Mouse (Mus musculus) stomach, postnatal 0 days (tissue): ENCODE measurements around the gene Stac. TPM values are rescaled to one million over a fixed set of nuclear protein-coding genes. Genes with fewer than 3 reads are reported as not detected.
A peak's percentile ranks its signal among the peaks of the same experiment; 100 is the strongest.

Source experiments
- ATAC-seq: fragments of 200-750 bp; cut with Nextera tagmentation; 2 replicates; pipeline ENCODE4 v1.8.0; 2017; ENCODE audit not compliant: low FRiP score, low TSS enrichment
- DNase-seq: peaks from one replicate; pipeline ENCODE4 v3.0.0-alpha.2; 2016; ENCODE audit warnings: low spot score
- H3K27ac ChIP-seq: fragments of 300-500 bp; sonication (generic); replicated peaks from 2 replicates; pipeline ENCODE4 v1.5.1; 2014; ENCODE audit warnings: mild to moderate bottlenecking, control low read depth
- H3K27me3 ChIP-seq: fragments of 300-500 bp; sonication (generic); 2 replicates; pipeline ENCODE4 v1.6.1; 2014; ENCODE audit warnings: low read length; ENCODE audit not compliant: control insufficient read depth, insufficient read depth
- H3K36me3 ChIP-seq: fragments of 300-500 bp; sonication (generic); 2 replicates; pipeline ENCODE4 v1.6.1; 2014; ENCODE audit warnings: low read length, mixed read lengths; ENCODE audit not compliant: control insufficient read depth, insufficient read depth
- H3K4me1 ChIP-seq: fragments of 300-500 bp; sonication (generic); replicated peaks from 2 replicates; pipeline ENCODE4 v1.6.1; 2014; ENCODE audit warnings: antibody characterized with exemption; ENCODE audit not compliant: control insufficient read depth, insufficient read depth
- H3K4me2 ChIP-seq: fragments of 300-500 bp; sonication (generic); replicated peaks from 2 replicates; pipeline ENCODE4 v1.6.1; 2014; ENCODE audit warnings: low read depth, mild to moderate bottlenecking, control low read depth, moderate library complexity
- H3K4me3 ChIP-seq: fragments of 300-500 bp; sonication (generic); 2 replicates; pipeline ENCODE4 v1.5.1; 2014; ENCODE audit warnings: low read depth, low read length, control low read depth
- H3K9ac ChIP-seq: fragments of 300-500 bp; sonication (generic); 2 replicates; pipeline ENCODE4 v1.6.1; 2014; ENCODE audit warnings: mild to moderate bottlenecking, low read length, control low read depth, mixed read lengths
- H3K9me3 ChIP-seq: fragments of 300-500 bp; sonication (generic); 2 replicates; pipeline ENCODE4 v1.6.1; 2016; ENCODE audit warnings: low read length; ENCODE audit not compliant: control insufficient read depth
- CTCF ChIP-seq: IDR thresholded peaks from 2 replicates; pipeline ENCODE4 v1.5.1; 2016; ENCODE audit warnings: antibody characterized with exemption, low read depth, mild to moderate bottlenecking, moderate library complexity
- EP300 ChIP-seq: optimal IDR thresholded peaks from 2 replicates; pipeline ENCODE3; 2016; ENCODE audit warnings: antibody characterized with exemption
- WGBS: fragments of 180-500 bp; shearing (Covaris S2); extraction: QIAGEN DNeasy Blood & Tissue Kit; methylation state at CpG from one replicate; pipeline ENCODE4 v1.1.7; 2014; 5-methylcytosine and 5-hydroxymethylcytosine counted together
- polyA plus RNA-seq: library from polyadenylated mRNA; unstranded; fragments of >200 nt; fragmentation: Nextera tagmentation; extraction: Ambion mirVana; gene quantifications from 2 replicates; pipeline ENCODE4 v1.2.1, GENCODE M21; 2015

The Stac gene
- polyA plus RNA-seq, result 2.4 and 3.7 TPM in 2 replicates

GRCm38 (mm10) chr9:111689680-111690483 lies at the start of gene Stac:
TSS of gene Stac (minus strand) at chr9:111690348.
- Histone ChIP-seq H3K27ac (no peak within 1 kb of the TSS), H3K4me3 (peak within 1 kb of the TSS; percentile 47), H3K4me2 (peak within 1 kb of the TSS; percentile 65), H3K27me3 (peaks cover 4% of the 10 kb centered on the region), H3K4me1 (no peaks in the 10 kb centered on the region), H3K9ac (0 out of 2 replicates have a peak within 1 kb of the TSS, but pooled peaks have one; percentile 23), H3K9me3 (no peaks in the 10 kb centered on the region), H3K36me3 (no peaks in the 10 kb centered on the region)
- TF ChIP-seq CTCF (no peak; the same call in 1 of the 2 replicates), EP300 (no peak)
- 4% methylated on average over 34 of the region's 64 CpGs for WGBS
- peak; percentile 28 for DNase-seq
- ATAC-seq, result peak; percentile 54

- no peak overlapping the region for H3K27ac ChIP-seq
- WGBS, result 41% methylated on average over 10 of the region's 10 CpGs
- ATAC-seq (no peak), DNase-seq (no peak)
- no peaks in the 10 kb centered on the region for H3K4me1 ChIP-seq
- TF ChIP-seq EP300 (no peak), CTCF (no peak)
- H3K27me3 ChIP-seq, result no peaks in the 10 kb centered on the region
- no peaks in the 10 kb centered on the region for H3K36me3 ChIP-seq
- H3K4me3 ChIP-seq, result no peak overlapping the region
- no peaks in the 10 kb centered on the region for H3K9me3 ChIP-seq
- H3K4me2 ChIP-seq, result no peak overlapping the region
- H3K9ac ChIP-seq, result no peak overlapping the region
These were observed 49.5 kb upstream of the Stac start for GRCm38 (mm10) chr9:111739431-111740245.

- Histone ChIP-seq H3K9me3 (no peaks in the 10 kb centered on the region), H3K4me2 (no peak overlapping the region), H3K27me3 (no peaks in the 10 kb centered on the region), H3K27ac (no peak overlapping the region), H3K36me3 (no peaks in the 10 kb centered on the region), H3K4me1 (no peaks in the 10 kb centered on the region), H3K4me3 (no peak overlapping the region), H3K9ac (no peak overlapping the region)
- TF ChIP-seq CTCF, result no peak
- TF ChIP-seq EP300, result no peak
- WGBS, result 59% methylated on average over 3 of the region's 3 CpGs
- no peak for ATAC-seq
- no peak for DNase-seq
These were observed 48.9 kb upstream of the Stac start for GRCm38 (mm10) chr9:111739026-111739425.

GRCm38 (mm10) chr9:111737796-111738195 lies 47.6 kb upstream of the Stac start:
- Histone ChIP-seq H3K9ac (no peak overlapping the region), H3K4me1 (no peaks in the 10 kb centered on the region), H3K4me3 (no peak overlapping the region), H3K36me3 (no peaks in the 10 kb centered on the region), H3K4me2 (no peak overlapping the region), H3K27me3 (no peaks in the 10 kb centered on the region), H3K27ac (no peak overlapping the region), H3K9me3 (no peaks in the 10 kb centered on the region)
- TF ChIP-seq EP300, result no peak
- no peak for TF ChIP-seq CTCF
- ATAC-seq, result no peak
- 73% methylated on average over 2 of the region's 2 CpGs for WGBS
- no peak for DNase-seq

- no peak overlapping the region for H3K9ac ChIP-seq
- no peak overlapping the region for H3K27ac ChIP-seq
- TF ChIP-seq CTCF, result no peak
- TF ChIP-seq EP300, result no peak
- no peak overlapping the region for H3K4me2 ChIP-seq
- no peak for ATAC-seq
- H3K36me3 ChIP-seq, result no peaks in the 10 kb centered on the region
- 67% methylated on average over 3 of the region's 3 CpGs for WGBS
- no peaks in the 10 kb centered on the region for H3K4me1 ChIP-seq
- H3K4me3 ChIP-seq, result no peak overlapping the region
- DNase-seq, result no peak
- H3K9me3 ChIP-seq, result no peaks in the 10 kb centered on the region
- H3K27me3 ChIP-seq, result no peaks in the 10 kb centered on the region
These were observed 45.8 kb upstream of the Stac start for GRCm38 (mm10) chr9:111735931-111736330.
